Mouse (Mus musculus) C2C12 (cell line): ENCODE data around the gene Rtl6.
A peak's percentile ranks its signal among the peaks of the same experiment; 100 is the strongest.

Source experiments
- CTCF ChIP-seq: IDR thresholded peaks from one replicate; pipeline ENCODE4 v1.5.1; 2011; ENCODE audit not compliant: control insufficient read depth, insufficient read depth, insufficient read length
- MAX ChIP-seq: IDR thresholded peaks from one replicate; pipeline ENCODE4 v1.6.1; 2011; ENCODE audit warnings: mild to moderate bottlenecking, control low read depth
- MYOG ChIP-seq: IDR thresholded peaks from one replicate; pipeline ENCODE4 v1.6.1; 2011; ENCODE audit not compliant: control insufficient read depth, insufficient read length; ENCODE audit errors: extremely low read depth
- USF1 ChIP-seq: IDR thresholded peaks from one replicate; pipeline ENCODE4 v1.6.1; 2011; ENCODE audit warnings: low read depth, mild to moderate bottlenecking, control low read depth, moderate library complexity

DNA sequence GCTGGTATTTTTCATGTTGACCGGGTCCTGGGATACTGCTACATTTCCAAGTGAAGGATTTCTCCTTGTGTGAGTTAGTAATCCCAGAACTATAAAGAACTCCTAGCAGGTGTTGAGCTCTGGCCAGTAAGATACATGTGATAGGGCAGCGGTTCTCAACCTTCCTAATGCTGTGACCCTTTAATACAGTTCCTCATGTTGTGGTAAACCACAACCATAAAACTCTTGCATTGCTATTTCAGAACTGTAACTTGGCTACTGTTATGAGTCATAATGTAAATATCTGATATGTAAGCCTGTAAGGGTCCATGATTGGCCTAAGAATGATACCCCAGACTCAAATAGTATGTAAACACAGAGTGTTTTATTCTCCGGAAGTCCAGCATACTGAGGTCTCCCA, 11.6 kb downstream of the Rtl6 start:
- TF ChIP-seq CTCF: no peak
- peak; percentile 44 for TF ChIP-seq MAX
- no peak for TF ChIP-seq USF1
- TF ChIP-seq MYOG: no peak
